Mouse (Mus musculus): Measurements from ENCODE around the gene Coq4.

DNA sequence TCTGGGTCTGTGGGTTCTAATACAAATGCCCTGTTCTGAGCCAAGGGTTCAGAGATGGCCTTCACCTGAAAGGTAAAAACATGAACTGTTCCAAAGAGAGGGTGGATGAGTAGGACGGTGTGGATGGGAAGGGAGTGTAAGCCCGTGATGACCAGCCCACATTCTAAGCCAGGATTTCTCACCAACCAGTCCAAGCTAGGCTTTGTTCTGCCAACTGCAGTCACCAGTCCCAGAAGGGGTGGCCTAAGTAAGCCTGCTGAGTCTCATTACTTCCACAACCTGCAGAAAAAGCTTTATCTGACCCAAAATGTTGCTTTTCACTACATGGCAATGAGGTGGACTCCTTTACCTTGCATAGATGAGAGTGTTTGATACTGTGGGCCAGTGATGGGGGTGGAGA, 56.8 kb downstream of the Coq4 start:
- no peak for TF ChIP-seq POLR2A (IDR thresholded peaks at IDR 0.05; ENCODE audit: borderline replicate concordance, low read depth, low read length)
- TF ChIP-seq CTCF (IDR thresholded peaks at IDR 0.05; ENCODE audit: low read depth, low read length), result no peak
